Mouse (Mus musculus) skeletal muscle tissue, adult 2 months (tissue): Measurements from ENCODE around the gene Flad1.

ENCODE experiments used
- DNase-seq: peaks from one replicate; pipeline ENCODE4 v3.0.0-alpha.2; 2012; ENCODE audit warnings: low read depth, low spot score

The Flad1 gene

DNA sequence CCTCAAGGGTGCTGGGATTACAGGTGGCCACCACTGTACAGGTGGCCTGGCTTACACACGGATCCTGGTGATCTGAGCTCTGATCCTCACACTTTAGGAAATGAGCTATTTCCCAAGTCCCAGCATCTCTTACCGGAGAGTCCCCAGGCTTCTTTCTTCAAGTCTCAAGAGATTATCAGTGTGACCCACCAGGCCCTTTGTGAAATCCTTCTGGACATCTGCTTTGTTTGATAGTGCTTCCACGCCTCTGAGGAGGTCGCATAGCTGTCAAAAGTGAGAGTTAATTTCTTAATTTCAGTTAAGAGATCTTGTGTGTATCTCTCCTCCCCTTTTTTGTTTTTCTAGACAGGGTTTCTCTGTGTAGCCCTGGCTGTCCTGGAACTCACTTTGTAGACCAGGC is 14.2 kb upstream of the Flad1 start:
- no peak for DNase-seq

DNA sequence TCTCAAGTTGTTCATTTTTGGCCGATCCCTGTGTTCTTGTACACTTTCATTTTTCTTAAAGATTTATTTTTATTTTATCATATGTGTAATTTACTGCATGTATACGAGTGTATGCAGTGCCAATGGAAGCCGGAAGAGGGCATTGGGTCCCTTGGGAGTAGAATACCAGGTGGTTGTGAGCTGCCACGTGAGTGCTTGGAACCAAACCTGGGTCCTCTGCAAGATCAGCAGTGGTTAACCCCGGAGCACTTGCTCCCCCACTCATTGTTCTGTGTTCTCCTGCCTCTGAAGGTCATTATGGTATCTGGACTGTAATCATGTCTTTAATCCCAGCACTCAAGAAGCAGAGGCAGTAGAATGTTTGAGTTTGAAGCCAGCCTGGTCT is 13.5 kb upstream of the Flad1 start:
- no peak for DNase-seq

DNA sequence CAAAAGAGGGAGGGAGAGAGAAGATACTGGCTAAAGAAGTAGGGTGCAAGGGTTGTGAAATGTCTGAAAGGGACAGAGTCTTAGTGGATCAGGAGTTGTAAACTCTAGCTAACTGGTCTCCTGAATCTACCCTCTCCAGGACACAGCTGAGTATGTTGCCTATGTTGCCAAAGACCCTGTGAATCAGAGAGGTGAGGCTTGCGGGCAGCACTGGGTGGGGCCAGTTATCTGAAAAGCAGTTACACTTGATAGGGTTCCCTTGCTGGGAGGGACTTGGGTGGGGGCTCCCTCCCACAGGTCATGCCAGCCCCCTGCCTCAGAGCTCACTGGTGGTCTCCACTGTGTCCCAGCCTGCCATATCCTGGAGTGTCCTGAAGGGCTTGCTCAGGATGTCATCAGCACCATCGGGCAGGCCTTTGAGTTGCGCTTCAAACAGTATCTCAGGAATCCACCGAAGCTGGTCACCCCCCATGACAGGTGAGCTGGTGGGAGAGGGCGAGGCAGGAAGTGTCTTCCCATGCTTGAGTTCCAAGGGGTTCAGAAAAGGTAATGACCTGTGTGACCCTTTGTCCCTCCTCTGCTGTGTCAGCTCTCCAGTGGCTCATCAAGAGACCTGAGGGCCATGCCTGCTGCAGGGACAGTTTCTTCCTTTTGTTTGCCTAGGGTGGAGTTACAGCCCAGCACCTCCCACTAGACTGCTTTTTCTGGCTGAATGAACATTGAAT is 12.9 kb upstream of the Flad1 start:
- DNase-seq, result no peak

DNA sequence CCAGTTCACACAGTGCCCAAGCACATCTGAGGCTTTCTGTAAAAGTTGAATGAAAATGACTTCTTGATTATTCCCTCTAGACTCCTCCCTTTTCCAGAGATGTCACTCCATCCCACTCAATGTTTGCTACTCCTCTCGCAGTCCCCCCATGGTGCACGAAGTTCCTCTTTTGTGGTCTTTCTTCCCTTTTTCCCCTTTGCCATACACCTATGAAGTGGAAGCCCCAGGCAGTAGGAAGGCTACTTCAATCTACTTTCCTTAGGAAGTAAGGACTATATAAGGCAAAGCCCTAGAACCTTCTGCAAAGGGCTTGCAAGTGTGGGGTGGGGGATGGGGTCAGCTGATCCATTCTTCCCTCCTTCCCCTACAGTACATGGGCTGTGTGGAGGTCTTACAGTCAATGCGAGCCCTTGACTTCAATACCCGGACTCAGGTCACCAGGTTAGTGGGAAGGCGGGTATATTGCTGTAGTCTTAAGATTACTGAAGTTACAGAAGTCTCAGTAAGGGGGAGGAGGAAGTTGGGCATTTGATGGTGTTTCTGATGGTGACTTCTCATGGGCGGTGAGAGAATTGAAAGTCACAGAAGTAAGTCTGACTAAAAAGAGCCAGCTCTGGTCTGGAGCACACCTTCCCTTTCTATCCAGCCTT is 11.0 kb upstream of the Flad1 start:
- no peak for DNase-seq

DNA sequence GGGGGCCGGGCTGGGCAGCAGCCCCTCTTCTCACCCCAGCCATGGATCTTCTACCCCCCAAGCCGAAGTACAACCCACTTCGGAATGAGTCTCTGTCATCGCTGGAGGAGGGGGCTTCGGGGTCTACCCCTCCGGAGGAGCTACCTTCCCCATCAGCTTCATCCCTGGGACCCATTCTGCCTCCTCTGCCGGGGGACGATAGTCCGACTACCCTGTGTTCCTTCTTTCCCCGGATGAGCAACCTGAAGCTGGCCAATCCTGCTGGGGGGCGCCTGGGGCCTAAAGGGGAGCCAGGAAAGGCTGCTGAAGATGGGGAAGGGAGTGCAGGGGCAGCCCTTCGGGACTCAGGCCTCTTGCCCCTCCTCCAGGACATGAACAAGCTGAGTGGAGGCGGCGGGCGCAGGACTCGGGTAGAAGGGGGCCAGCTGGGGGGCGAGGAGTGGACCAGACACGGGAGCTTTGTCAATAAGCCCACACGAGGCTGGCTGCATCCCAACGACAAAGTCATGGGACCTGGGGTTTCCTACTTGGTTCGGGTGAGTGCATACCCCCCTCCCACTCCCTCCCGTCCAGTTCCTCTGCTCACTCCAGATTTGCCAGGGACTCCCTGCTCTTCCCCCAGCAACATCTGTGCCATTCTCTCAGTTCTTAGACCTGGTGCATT is 10.3 kb upstream of the Flad1 start:
- DNase-seq, result no peak

DNA sequence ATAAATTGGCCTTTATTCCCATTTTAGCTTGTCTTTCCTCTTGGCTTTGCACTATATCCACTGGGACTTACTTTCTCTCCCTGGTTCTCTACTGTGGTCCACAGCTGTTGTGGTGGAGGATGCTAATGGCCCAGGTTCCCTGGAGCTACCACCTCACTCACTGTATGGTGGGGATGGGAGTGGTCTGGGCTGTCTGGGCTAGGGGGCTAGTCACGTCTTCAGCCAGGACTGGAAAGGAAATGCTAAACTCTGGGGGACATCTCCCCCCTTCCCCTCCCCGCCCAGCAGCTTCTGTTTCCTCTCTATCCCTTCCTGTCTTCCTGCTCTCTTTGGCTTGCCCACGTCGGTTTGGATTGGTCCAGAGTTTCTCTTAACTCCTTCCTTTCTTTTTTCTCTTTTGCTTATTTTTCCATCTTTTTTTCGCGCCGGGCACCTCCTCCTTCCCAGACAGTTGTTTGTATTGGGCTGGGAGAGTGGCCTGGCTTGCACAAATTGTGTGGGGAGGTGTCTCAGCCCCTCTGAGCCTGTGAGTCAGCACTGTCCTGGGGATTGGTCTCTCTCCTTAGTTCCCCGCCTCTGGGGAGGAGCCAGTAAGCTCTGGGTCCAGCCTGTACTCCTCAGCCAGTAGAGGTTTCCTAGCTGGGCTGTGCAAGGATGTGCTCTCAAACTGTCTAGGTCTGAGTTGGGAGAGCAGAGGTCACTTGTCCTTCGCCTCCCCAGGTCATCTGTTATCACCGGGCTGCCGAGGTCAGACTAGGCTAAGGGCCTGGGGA is 9.5 kb upstream of the Flad1 start:
- peak; percentile 89 for DNase-seq

DNA sequence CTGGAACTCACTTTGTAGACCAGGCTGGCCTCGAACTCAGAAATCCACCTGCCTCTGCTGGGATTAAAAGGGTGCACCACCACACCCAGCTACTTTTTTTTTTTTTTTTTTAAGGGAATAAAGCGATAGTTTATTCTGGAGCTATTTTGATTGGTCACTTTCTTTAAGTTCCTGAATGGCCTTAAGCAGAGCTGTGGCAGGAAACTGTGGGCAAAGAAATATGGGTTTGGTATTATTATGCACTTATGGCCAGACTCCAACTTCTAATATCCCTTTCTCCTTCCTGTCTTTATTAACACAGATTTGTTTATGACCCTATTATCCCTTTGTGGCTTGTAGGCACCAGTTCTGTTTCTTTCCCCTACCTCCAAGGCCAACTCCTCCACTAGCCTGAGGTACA is 8.8 kb upstream of the Flad1 start:
- no peak for DNase-seq

GRCm38 (mm10) chr3:89419981-89420380 is 8.3 kb upstream of the Flad1 start:
- DNase-seq, result no peak

- DNase-seq, result no peak
These were observed 7.9 kb upstream of the Flad1 start for GRCm38 (mm10) chr3:89419571-89419970.

DNA sequence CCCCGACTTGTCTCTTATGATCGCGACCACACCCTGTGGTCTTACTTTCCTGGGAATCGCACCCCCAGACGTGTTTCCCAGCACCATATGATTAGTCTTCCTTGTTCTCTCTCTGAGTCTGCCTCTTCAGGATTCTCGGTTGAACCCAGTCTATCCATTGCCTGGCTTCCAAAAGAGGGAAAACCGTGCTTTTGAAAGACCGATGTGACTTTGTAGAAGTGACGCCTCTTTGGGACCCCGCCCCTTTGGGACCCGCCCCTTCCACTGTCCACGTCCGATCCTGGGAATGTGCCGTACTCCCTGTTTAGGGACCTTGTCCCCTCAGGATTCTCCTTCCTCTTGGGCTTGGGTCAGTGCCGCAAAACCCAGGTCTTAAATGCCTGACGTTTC is 7.2 kb upstream of the Flad1 start:
- peak; percentile 64 for DNase-seq

- peak; percentile 99 for DNase-seq
These were observed 6.6 kb upstream of the Flad1 start, which contains the start of the genes Cks1b and Shc1 for GRCm38 (mm10) chr3:89418170-89418860. Gene Cks1b, minus strand, starts transcription at chr3:89418383. Gene Shc1, plus strand, starts transcription at chr3:89418443.

GRCm38 (mm10) chr3:89417840-89418169 is 6.1 kb upstream of the Flad1 start:
- no peak for DNase-seq

- DNase-seq, result no peak
These were observed 5.5 kb upstream of the Flad1 start for GRCm38 (mm10) chr3:89417131-89417530.

- no peak for DNase-seq
These were observed 4.5 kb upstream of the Flad1 start for GRCm38 (mm10) chr3:89416158-89416557.

DNA sequence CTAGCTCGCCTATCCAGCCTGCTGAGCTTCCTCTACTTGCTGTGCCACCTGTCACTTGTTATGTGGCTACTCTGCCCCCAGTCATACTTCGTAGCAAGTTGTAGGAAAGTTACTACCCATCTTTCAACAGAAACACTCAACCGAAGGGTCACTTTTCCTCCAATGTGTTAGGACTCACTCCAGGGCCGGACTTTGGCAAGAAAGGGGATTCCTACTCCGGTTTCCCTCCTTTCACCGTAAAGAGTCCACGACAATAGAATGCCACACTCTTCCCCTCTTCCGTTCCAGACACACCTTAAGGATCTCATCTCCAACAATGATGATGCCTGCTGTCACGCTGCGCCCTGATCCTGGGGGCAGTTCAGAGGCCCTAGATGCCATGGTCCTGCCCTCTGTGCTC is 806 bp downstream of the Flad1 start:
- no peak for DNase-seq

- no peak for DNase-seq
These were observed 2.0 kb downstream of the Flad1 start for GRCm38 (mm10) chr3:89409701-89410100.

- DNase-seq, result no peak
These were observed 3.2 kb downstream of the Flad1 start for GRCm38 (mm10) chr3:89408448-89408847.

DNA sequence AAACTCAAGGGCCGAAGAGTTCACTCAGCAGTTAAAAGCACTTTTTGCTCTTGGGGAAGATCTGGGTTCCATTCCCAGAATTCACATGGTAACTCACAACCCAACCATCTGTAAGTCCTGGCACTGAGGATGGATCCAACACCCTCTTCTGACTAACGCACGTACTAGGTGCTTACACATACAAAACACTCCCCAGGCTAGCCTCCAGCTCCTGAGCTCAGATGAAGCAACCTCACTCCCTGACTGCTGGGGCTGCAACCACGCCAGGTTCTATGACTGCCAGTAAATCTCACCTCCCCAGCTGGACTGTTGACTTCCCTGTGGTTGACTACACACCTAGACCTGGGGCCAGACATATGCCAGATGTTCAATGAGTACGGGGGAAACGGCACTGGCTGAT is 4.8 kb downstream of the Flad1 start:
- DNase-seq, result no peak

DNA sequence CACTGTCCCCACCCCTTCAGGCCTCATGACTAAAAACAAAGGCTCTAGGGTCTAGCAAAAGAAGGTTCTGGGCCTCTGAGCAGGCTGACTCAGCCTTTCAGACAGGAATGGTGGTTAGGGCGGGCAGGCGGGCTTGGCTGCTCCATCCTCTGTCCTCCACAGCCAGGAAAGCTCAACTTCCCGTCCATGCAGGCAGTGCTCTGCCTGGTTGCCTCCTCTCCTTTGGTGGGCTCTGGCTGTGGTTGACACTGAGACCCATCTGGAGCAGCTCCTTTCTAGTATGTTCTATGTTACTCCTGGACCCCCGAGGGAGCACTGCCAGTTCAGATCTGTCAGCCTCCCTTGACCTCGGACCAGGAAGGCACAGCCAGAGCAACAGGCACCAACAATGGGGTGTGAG is 9.0 kb downstream of the Flad1 start, which contains the start of gene Lenep:
Gene Lenep, minus strand, starts transcription at position 101 of the 400 bp plus-strand sequence.
- DNase-seq, result no peak

DNA sequence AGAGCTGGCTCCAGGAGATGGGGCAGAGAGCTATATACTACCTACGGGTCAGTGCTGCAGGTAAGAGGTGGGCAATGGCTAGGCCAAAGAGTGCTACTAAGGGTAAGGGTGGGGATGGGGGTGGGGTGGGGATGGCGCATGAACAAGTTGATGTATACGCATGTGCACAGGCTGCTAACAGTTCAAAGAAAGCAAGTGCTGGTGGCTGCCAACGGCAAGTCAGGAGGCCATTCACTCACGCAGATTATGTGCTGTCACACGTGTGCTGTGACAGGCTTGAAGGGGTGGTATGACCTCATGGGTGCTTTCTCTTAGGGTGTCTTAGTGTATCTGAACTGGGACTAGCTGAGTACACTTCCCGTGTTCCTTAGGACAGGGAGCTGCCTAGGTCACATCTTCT is 10.3 kb downstream of the Flad1 start:
- no peak for DNase-seq

DNA sequence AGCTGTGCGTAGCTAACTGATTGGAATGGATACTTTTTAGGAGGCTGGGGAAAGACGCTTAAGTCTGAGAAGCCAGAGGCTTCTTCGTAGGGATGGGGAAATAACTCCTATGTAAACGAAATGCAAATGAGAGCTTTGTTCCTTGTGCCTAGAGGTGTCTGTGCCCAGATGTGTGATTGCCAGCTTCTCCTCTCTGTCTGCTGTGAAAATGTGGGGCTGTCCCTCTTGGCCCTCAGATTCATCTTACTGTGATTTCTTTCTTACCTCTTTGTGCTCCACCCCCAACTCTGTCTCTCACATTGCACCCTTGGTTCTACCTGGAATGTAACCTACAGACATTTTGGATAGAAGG is 15.0 kb downstream of the Flad1 start:
- DNase-seq, result no peak
